Mouse (Mus musculus): Measurements from ENCODE around the gene Pym1.
A peak's percentile ranks its signal among the peaks of the same experiment; 100 is the strongest.

Pym1 gene

GRCm38 (mm10) chr10:128806086-128806485 lies 58.4 kb downstream of the Pym1 start:
- peak; percentile 16 for DNase-seq

DNA sequence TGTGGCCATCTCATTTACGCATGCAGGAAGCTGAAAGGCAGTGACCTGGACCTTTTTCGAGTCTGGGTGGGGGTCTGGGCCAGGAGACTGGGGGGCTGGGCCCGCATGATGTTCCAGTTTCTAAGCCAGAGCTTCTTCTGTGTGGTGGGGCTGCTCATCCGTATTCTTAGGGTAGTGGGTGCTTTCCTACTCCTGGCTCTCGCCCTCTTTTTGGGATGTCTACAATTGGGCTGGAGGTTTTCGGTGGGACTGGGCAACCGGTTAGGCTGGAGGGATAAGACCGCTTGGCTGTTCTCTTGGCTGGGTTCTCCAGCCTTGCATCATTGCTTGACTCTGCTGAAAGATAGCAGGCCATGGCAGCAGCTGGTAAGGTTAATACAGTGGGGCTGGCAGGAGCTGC lies 59.3 kb downstream of the Pym1 start:
- DNase-seq = no peak
